Mouse (Mus musculus) lung, embryonic 16.5 days (tissue): ENCODE results near the gene Vwf. TPM values are rescaled to one million over a fixed set of nuclear protein-coding genes. Genes with fewer than 3 reads are reported as not detected.
A peak's percentile ranks its signal among the peaks of the same experiment; 100 is the strongest.

ENCODE experiments used
- ATAC-seq: fragments of 200-750 bp; cut with Nextera tagmentation; 2 replicates; pipeline ENCODE4 v1.8.0; 2017; ENCODE audit warnings: low read depth, mild to moderate bottlenecking, moderate library complexity
- H3K27ac ChIP-seq: fragments of 300-500 bp; sonication (generic); 2 replicates; pipeline ENCODE4 v1.5.1; 2014; ENCODE audit warnings: mild to moderate bottlenecking, control low read depth, low read length
- H3K27me3 ChIP-seq: fragments of 300-500 bp; sonication (generic); 2 replicates; pipeline ENCODE4 v1.6.1; 2014; ENCODE audit warnings: low read depth, low read length, mixed read lengths; ENCODE audit not compliant: control insufficient read depth, insufficient read depth
- H3K36me3 ChIP-seq: fragments of 300-500 bp; sonication (generic); 2 replicates; pipeline ENCODE4 v1.6.1; 2014; ENCODE audit warnings: low read length; ENCODE audit not compliant: control insufficient read depth, insufficient read depth
- H3K4me1 ChIP-seq: fragments of 300-500 bp; sonication (generic); replicated peaks from 2 replicates; pipeline ENCODE4 v1.6.1; 2014; ENCODE audit warnings: low read length, mixed read lengths; ENCODE audit not compliant: control insufficient read depth, insufficient read depth
- H3K4me2 ChIP-seq: fragments of 300-500 bp; sonication (generic); 2 replicates; pipeline ENCODE4 v1.6.1; 2014; ENCODE audit warnings: low read depth, low read length, control low read depth
- H3K4me3 ChIP-seq: fragments of 300-500 bp; sonication (generic); 2 replicates; pipeline ENCODE4 v1.5.1; 2014; ENCODE audit warnings: mild to moderate bottlenecking, low read length, control low read depth
- H3K9ac ChIP-seq: fragments of 300-500 bp; sonication (generic); 2 replicates; pipeline ENCODE4 v1.6.1; 2014; ENCODE audit warnings: low read length, control low read depth
- H3K9me3 ChIP-seq: fragments of 300-500 bp; sonication (generic); 2 replicates; pipeline ENCODE4 v1.6.1; 2016; ENCODE audit warnings: low read length; ENCODE audit not compliant: control insufficient read depth
- WGBS: fragments of 180-500 bp; shearing (Covaris S2); extraction: QIAGEN DNeasy Blood & Tissue Kit; methylation state at CpG from one replicate; pipeline ENCODE4 v1.1.7; 2014; 5-methylcytosine and 5-hydroxymethylcytosine counted together
- polyA plus RNA-seq: library from polyadenylated mRNA; unstranded; fragments of >200 nt; fragmentation: Nextera tagmentation; extraction: Ambion mirVana; gene quantifications from 2 replicates; pipeline ENCODE4 v1.2.1, GENCODE M21; 2015

Vwf gene
- polyA plus RNA-seq, 1 experiment from 2014 or later, result 21.6 TPM

DNA sequence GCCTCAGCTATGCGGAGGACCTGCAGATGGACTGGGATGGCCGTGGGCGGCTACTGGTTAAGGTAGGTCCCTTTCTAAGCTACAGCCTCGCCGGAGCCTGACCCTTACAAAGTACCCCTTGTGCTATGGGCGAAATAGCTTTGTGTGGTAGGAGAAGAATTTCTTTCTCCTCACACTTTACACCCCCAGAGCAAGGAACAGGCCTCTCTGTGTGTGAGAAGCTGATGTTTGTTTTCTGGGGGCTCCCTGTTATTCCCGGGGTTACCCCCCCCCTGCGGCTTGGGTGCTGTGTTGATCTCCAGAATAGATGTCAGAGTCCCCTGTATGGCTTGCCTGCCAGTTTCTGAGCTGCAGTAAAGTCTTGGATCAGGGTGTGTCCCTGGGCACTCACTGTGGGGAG lies 54.1 kb downstream of the Vwf start:
- Histone ChIP-seq H3K27ac (no peak overlapping the region), H3K9me3 (no peaks in the 10 kb centered on the region), H3K36me3 (no peaks in the 10 kb centered on the region), H3K4me3 (no peak overlapping the region), H3K9ac (no peak overlapping the region), H3K4me2 (no peak overlapping the region), H3K27me3 (no peaks in the 10 kb centered on the region), H3K4me1 (peaks cover 7% of the 10 kb centered on the region; the same call in 1 of the 2 replicates)
- no peak for ATAC-seq
- WGBS, result 69% methylated on average over 8 of the region's 8 CpGs

DNA sequence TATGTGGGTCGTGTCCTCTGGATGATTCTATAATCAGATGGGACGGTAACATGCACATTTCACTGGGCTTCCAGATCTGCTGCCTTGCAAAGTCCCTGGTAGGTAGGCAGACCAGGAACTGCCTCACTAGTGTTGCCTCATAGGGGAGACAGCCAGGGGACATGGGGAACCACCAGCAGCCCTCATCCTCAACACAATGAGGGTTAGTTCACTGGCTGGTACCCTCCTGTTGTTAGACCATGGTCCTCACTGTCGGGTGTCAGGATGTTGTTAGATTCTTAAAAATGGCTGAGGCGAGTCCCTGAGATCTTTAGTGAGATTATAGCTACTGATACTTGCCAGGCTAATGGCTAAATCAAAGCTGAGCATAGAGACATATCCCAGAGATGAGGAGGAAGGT lies 54.6 kb downstream of the Vwf start:
- Histone ChIP-seq H3K9ac (no peak overlapping the region), H3K4me2 (no peak overlapping the region), H3K36me3 (no peaks in the 10 kb centered on the region), H3K27ac (no peak overlapping the region), H3K27me3 (no peaks in the 10 kb centered on the region), H3K4me3 (no peak overlapping the region), H3K4me1 (peaks cover 7% of the 10 kb centered on the region; the same call in 1 of the 2 replicates), H3K9me3 (no peaks in the 10 kb centered on the region)
- 59% methylated on average over 4 of the region's 4 CpGs for WGBS
- no peak for ATAC-seq

DNA sequence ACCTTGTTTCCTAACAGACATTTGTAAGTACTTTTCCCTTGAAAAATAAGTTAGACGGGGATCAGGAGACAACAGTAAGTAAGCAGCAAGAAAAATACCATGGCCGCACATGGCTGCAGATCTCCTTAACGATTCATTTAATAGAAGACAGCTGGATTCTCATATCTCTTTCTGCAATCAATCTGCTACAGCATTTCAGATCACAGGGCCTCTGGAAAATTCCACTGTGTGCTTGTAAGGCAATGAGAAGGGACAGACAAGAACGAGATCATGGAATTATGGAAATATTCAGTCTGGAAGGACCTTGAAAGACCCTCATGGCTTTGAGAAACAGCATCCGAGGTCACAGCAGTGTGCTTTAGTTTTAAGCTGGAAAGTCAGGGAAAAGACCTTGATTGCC lies 55.2 kb downstream of the Vwf start:
- Histone ChIP-seq H3K9me3 (no peaks in the 10 kb centered on the region), H3K4me2 (no peak overlapping the region), H3K9ac (no peak overlapping the region), H3K27ac (no peak overlapping the region), H3K27me3 (no peaks in the 10 kb centered on the region), H3K4me3 (no peak overlapping the region), H3K4me1 (peaks cover 7% of the 10 kb centered on the region; the same call in 1 of the 2 replicates), H3K36me3 (no peaks in the 10 kb centered on the region)
- 70% methylated on average over 5 of the region's 5 CpGs for WGBS
- no peak for ATAC-seq

DNA sequence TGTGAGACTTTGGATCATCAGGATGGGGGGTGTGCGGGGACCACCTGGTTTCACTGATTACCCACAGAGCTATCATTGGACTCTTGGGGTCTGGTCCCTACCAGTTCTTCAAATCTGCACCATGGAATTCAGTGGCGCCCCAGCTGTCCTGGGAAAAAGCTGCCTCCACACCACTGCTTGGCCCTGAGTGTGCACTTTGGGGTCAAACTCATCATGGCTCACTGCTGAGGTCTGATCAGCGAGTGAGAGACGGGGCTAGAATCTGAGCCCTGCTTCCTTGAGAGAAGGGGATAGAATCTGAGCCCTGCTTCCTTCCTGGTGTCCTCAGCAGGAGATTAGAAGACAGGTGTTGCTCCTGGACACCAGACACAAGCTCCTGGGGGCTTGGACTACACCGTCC lies 55.8 kb downstream of the Vwf start:
- 72% methylated on average over 5 of the region's 5 CpGs for WGBS
- Histone ChIP-seq H3K27ac (no peak overlapping the region), H3K9ac (no peak overlapping the region), H3K27me3 (no peaks in the 10 kb centered on the region), H3K4me1 (peaks cover 3% of the 10 kb centered on the region; the same call in 1 of the 2 replicates), H3K36me3 (no peaks in the 10 kb centered on the region), H3K9me3 (no peaks in the 10 kb centered on the region), H3K4me2 (no peak overlapping the region), H3K4me3 (no peak overlapping the region)
- ATAC-seq, result no peak

DNA sequence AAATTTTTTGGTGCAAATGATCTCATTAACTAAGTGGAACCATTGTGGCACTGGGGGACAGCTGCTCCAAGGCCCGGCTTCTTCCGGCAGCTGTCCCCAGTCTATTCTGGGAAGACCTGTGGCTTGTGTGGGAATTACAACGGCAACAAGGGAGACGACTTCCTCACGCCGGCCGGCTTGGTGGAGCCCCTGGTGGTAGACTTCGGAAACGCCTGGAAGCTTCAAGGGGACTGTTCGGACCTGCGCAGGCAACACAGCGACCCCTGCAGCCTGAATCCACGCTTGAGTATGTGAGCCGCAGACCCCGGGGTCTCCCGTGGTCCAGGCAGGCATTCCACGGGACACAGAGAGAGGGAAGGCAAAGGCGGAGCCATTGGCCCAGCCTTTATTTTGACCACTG lies 56.7 kb downstream of the Vwf start:
- no peaks in the 10 kb centered on the region for H3K27me3 ChIP-seq
- H3K36me3 ChIP-seq, result no peaks in the 10 kb centered on the region
- H3K27ac ChIP-seq, result no peak overlapping the region
- peak overlapping the region; percentile 42 for H3K4me2 ChIP-seq
- peak overlapping the region; percentile 7 for H3K4me3 ChIP-seq
- H3K4me1 ChIP-seq, result 0 out of 2 replicates have a peak, but pooled peaks cover 3% of the 10 kb centered on the region
- ATAC-seq, result peak; percentile 71
- WGBS, result 4% methylated on average over 18 of the region's 18 CpGs
- H3K9ac ChIP-seq, result 0 out of 2 replicates have a peak overlapping the region, but pooled peaks have one; percentile 8
- H3K9me3 ChIP-seq, result no peaks in the 10 kb centered on the region

DNA sequence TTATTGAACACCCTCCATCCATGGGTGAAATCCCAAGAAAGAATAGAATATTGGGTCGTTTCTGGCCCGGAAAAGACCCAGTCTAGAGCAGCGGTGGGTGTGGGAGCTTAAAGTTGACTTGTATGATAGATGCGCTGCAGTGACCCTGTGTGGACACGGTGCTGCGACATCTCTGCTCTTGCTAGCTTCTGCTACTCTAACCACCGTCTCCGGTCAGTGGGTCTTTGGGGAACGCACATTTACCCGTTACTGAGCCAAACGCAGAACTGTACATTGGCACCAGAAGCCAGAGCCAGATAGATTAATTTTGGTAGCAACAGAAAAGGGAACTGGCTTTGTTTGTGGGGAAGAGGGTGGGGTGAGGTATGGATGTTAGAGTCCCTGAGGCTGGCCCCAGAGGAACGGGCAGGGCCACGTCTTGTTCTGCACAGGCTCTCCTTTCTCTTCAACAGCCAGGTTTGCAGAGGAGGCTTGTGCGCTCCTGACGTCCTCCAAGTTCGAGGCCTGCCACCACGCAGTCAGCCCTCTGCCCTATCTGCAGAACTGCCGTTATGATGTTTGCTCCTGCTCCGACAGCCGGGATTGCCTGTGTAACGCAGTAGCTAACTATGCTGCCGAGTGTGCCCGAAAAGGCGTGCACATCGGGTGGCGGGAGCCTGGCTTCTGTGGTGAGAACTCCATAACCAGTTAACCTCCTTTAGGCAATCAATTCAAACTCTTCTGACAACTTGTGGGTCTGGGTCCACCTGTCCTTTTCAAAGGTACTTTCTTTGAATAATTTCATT lies 57.3 kb downstream of the Vwf start:
- ATAC-seq, result peak; percentile 8; the same call in 1 of the 2 replicates
- Histone ChIP-seq H3K9ac (0 out of 2 replicates have a peak overlapping the region, but pooled peaks have one; percentile 8), H3K27ac (no peak overlapping the region), H3K4me2 (peak overlapping the region; percentile 42), H3K36me3 (no peaks in the 10 kb centered on the region), H3K4me3 (no peak overlapping the region; the same call in 1 of the 2 replicates), H3K27me3 (no peaks in the 10 kb centered on the region), H3K9me3 (no peaks in the 10 kb centered on the region), H3K4me1 (0 out of 2 replicates have a peak, but pooled peaks cover 3% of the 10 kb centered on the region)
- WGBS, result 72% methylated on average over 26 of the region's 26 CpGs

DNA sequence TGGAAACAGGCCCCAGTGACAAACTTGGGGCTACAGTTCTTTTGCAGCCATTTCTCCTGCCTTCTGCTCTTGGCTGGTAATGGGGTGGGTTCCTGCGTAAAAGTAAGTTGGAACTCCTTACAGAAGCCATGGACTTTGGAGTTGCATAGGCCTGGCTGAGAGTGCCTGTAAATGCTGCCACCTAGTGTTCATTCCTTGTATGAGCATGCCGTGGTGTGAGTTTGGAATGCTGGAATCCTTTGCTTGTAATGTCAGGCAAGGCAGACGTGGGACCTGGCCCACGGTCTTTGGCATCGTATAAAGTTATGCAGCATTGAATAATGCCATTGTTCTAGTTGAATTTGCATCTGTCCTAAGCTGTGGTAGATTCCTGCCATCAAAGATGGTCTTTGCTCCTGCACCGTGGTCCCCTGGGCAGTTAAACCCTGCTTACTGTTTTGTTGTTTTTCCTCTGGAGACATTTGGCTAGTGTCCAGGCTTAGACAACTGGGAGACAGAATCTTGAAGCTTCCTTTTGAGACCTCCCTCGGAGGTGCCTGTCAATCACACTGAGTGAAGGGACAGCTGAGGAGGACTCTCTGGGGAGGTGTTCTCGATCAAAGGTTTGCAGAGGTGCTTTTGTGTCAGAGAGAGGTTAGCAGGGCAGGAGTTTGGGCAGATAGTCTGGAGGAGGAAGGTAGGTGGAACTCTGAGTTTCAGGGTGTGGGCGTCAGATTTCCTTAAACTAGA lies 58.1 kb downstream of the Vwf start:
- H3K4me2 ChIP-seq, result no peak overlapping the region
- no peak overlapping the region for H3K27ac ChIP-seq
- H3K9ac ChIP-seq, result no peak overlapping the region
- H3K4me1 ChIP-seq, result 0 out of 2 replicates have a peak, but pooled peaks cover 3% of the 10 kb centered on the region
- no peak overlapping the region for H3K4me3 ChIP-seq
- peak; percentile 53 for ATAC-seq
- 18% methylated on average over 9 of the region's 9 CpGs for WGBS
- no peaks in the 10 kb centered on the region for H3K9me3 ChIP-seq
- H3K36me3 ChIP-seq, result no peaks in the 10 kb centered on the region
- H3K27me3 ChIP-seq, result no peaks in the 10 kb centered on the region

DNA sequence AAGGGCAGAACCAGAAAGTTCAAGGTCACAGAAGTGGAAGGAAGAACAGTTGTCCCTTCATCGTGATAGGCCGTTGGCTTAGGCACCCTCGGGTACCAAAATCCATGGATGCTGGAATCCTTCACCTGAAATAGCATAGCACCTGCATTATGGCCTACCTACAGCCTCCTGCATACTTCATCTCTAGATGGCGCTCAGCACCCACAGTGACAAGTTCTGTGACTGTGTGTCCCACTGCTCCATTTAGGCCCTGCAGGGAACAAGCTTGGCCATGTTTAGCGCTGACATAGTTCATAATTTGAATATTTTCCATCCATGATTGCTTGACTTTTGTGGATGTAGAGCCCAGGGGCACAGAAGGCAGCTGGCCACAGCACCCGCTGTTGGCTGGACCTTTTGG lies 62.5 kb downstream of the Vwf start:
- no peak for ATAC-seq
- no peaks in the 10 kb centered on the region for H3K9me3 ChIP-seq
- H3K36me3 ChIP-seq, result no peaks in the 10 kb centered on the region
- H3K4me3 ChIP-seq, result no peak overlapping the region
- H3K4me1 ChIP-seq, result no peaks in the 10 kb centered on the region
- H3K27me3 ChIP-seq, result no peaks in the 10 kb centered on the region
- H3K27ac ChIP-seq, result no peak overlapping the region
- no peak overlapping the region for H3K4me2 ChIP-seq
- no peak overlapping the region for H3K9ac ChIP-seq
- 70% methylated on average over 6 of the region's 6 CpGs for WGBS

DNA sequence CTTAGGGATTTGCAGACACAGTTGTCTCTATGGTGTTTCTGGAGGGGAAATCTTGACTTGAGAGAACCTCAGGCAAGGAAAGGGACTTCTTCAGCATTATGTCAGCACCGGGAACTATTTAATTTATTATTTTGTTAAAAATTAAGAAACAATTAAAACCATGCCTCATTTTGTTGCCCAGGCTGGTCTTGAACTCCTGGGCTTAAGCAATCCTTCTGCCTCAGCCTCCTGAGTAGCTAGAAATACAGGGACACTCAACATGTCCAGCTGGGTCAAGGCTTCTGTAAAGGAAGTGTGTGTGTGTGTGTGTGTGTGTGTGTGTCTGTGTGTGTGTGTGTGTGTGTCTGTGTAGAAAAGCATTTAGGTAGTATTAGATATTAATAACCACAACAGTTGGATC lies 71.3 kb downstream of the Vwf start:
- Histone ChIP-seq H3K36me3 (no peaks in the 10 kb centered on the region), H3K4me3 (no peak overlapping the region), H3K4me2 (no peak overlapping the region), H3K9me3 (no peaks in the 10 kb centered on the region), H3K27ac (no peak overlapping the region), H3K4me1 (no peaks in the 10 kb centered on the region), H3K27me3 (no peaks in the 10 kb centered on the region), H3K9ac (no peak overlapping the region)
- WGBS, result 91% methylated on average over 1 of the region's 1 CpGs
- ATAC-seq, result no peak
